Mouse (Mus musculus): ENCODE data around the gene Kiz.
A peak's percentile ranks its signal among the peaks of the same experiment; 100 is the strongest.

Kiz gene

DNA sequence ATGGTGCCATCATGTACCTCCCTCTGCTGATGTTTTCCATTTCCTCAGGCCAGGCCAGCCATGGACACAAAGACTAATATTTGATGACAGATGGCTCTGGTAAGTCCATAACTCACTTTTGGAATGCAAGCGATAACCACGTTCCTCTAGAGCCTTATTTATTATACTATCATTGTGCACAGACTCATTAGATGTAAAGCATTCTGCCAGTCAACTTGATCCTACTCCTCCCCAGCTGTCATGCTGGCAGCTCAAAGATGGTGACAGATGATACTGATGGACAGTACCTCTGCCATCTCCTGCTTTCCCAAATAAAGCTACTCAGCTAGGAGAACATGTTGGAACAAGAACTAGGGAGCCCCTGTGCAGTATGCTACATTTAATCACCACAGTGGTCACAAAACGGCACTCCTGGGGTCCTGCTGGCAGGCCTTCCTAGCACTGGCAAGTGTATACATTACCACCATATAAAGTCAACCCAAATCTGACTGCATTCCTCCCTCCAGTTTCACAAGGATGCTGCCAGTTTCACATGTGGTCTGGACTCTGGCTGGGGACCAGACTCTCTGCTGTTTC lies 119.9 kb downstream of the Kiz start:
- DNase-seq (ENCODE audit: low spot score in 2 of 2) = no peak

DNA sequence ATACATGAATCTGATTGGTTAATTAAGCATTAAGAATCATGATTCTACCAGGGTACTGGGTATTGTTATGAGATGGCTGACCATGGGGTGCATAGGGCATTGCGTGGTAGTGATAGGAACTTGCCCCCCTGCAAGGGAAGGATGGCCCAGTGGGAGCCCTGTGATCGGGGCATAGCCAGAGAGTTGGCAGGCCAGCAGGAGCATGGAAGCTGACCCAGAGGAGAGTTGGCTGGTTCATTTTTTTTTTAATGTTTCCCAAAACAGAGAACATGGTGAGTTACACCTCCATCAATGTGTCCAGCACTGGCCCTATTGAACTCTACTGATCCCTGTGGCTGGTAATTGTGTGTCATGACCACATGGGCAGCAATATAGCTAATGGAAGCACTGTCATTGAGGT lies 127.1 kb downstream of the Kiz start:
- DNase-seq (ENCODE audit: low spot score in 2 of 2) = no peak

DNA sequence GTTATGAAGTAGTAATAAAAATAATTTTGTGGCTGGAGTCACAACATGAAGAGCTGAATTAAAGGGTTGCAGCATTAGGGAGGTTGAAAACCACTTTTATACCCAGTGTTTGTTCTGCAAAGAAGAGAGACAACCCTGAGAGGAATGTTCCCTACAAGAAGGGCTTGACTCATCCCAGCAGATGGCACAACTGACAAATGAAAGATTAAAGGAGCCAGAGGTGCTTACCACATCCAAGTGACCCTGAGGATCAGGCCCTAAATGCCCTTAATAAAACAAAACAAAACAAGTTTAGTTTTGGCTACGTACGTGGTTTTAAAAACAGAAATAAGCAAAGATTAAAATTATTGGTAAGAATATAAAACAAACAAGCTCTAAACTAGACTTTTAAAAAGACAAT lies 129.2 kb downstream of the Kiz start:
- no peak for DNase-seq (ENCODE audit: low spot score in 2 of 2)

DNA sequence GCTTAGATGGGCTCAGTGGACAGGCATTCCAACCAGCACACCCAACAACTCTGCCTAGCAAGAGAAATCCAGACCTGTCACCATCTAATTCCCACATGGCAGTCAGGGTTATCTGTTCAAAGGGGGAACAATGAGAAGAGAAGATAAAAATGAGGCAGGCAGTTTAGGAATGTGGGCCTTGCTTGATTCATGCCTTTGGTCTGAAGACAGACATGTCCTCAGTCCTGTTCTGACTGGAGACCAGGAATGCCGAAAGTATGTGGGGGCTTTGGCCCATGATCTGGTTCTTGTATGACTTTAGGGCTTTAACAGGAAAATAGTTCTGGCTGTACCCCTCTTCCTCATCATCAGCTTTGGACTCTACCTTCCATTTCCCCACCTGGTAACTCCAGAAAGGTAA lies 130.1 kb downstream of the Kiz start:
- no peak for DNase-seq (ENCODE audit: low spot score in 2 of 2)

DNA sequence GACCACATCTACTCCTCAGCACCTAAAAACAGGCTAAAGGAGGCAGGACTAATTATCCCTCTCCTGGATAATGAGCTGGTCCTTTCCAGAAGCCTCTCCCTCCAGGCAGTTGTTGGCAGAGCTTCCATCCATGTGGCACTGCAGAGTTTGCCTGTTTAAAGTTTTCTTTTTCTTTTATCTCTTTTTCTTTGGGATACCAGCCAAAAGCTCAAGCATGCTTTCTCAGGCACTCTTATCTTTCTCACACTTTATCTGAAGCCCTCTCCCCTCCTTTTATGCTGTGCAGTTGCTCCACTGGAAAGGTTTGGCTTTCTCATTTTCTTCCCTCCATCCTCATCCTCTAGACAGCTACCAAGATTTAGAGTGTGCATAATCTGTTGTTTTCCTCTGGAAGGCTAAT lies 130.8 kb downstream of the Kiz start:
- DNase-seq (ENCODE audit: low spot score in 2 of 2) = no peak

DNA sequence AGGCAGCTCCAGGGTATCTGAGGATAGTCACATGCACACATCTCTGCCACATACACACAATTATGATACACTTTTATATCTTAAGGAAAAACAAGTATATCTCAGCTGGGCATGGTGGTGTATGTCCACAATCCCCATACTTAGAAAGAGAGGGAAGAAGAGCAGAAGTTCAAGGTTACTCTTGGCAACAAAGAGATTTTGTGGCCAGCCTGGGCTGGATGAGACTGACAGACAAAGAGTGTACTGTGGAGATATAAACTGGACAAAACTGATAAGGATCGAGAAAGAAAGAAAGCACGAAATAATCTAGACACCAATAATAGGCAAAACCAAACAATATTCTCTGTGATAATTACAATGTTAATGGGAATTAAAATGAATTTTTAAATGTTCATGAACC lies 151.6 kb downstream of the Kiz start:
- no peak for DNase-seq (ENCODE audit: low spot score in 2 of 2)

DNA sequence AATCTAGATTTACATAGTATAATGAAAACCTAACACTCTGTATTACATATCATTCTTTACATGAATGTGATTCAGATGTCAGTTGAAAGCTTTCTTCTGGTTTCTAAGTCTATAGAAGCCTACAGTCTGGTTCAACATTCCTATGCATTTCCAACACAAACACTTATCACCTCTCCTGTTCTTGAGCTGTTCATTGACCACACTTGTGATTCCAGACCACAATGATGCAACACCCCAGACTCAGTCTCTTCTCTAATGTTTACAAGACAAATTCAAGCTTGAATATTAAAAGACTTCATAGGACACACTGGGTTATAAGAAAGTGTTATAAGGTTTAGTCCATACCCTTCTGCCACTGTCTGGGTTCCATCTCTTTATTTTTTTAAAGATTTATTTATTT lies 153.4 kb downstream of the Kiz start:
- DNase-seq (ENCODE audit: low spot score in 2 of 2) = no peak

DNA sequence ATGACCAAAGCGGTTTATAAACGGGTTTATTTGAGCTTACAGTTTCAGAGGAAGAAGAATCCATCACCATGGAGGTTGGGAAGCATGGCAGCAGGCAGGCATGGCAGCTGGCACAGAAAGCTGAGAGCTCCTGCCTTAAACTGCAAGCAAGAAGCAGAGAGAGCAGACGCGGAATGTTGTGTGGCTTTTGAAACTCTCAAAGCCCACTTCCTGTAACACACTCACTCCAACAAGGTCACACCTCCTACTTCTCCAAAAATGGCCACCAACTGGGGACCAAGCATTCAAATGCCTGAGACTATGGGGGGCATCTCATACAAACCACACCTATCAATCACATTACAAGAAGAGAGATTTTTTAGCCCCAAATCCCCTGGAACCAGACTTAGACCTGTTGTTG lies 154.5 kb downstream of the Kiz start:
- no peak for DNase-seq (ENCODE audit: low spot score in 2 of 2)

DNA sequence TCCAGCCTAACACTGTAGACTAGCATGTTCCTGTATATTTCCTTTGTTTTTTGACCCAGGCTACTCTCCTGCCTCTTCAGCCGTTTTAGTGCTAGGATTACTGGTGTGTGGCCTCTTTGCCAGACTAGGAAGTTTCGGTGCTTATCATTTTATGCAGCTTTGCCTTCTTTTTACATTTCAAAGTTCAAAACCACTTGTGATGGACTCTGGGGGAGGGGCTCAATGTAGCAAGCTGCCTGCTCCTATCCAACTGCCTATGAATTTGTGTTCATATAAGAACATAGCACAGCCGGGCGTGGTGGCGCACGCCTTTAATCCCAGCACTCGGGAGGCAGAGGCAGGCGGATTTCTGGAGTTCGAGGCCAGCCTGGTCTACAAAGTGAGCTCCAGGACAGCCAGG lies 155.3 kb downstream of the Kiz start:
- no peak for DNase-seq (ENCODE audit: low spot score in 2 of 2)

DNA sequence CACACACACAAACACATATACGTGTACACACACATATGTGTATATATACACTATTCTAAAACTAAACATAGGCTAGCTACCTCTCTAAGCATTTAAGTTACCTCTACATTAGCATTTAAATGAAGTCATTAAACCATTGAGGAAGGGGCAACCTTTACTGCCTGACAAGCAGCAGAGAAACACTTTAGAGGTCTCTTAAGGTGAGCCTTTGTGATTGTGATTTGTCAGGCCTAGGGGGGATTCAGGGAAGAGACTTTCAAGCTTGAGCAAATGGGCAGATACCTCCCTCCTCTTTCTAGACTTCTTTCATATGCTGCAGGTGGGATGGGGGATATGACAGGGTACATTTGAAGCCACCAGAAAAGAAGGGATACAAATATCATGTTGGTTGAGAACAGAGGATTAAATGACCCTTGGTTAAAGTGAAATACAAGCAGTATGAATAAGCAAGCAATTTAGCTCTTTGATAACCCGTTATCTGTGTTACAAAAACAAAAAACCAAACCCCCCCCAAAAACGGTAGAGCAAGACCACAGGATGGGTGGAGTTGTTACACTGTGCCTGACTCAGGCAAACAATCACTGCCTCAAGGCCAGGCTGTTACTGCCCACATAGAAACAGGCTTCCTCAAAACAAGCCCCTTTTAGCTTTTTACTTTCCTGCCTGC lies 155.9 kb downstream of the Kiz start:
- DNase-seq (ENCODE audit: low spot score in 2 of 2) = no peak

DNA sequence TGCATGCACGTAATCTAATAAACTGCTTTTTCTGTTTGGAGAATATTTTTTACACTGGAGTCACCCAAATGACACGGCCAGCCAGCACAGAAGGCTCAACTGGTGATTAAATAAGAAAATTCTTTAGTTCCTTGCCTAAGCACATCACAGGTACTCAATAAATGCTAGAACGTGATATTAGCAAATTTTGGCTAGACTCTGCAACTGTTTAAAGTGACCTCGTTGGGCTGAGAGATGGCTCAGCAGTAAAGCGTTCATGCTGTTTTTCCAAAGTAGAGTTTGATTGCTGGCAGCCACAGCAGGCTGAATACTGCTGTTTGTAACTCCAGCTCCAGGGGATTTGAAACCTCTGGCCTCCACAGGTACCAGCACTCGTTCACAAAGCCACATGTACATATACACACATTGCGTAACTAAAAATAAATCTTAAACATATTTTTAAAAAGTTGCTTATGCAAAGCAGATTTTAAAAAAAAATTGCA lies 156.5 kb downstream of the Kiz start:
- DNase-seq (ENCODE audit: low spot score in 2 of 2) = peak in 1 of 2 experiments; percentile 1

DNA sequence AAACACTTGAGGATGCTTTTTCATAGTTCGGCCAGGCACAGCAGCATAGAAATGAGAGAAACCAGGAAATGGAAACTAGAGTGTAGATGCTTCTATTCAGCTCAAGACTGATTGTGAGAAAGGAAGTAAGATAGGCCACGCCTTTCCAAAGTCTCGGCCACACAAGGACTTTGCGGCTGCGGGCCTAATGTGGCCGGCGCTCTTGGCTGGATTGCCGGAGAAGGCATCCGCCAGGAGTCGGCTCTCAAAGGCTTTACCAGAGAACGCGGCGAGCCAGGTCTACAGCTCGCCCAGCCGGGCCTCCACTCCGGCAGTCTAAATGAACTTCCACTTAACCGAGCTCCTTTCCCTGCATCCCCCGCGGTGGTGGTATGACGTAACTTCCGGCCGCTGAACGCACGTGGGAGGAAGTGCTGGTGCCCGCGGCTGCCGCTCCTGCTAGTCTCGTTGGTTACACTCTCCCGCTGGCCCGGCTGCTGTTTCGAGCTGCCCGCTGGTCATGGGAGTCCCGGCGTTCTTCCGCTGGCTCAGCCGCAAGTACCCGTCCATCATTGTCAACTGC lies 157.0 kb downstream of the Kiz start, which contains the start of gene Xrn2:
Gene Xrn2, plus strand, starts transcription at position 374 of the 562 bp plus-strand sequence.
- DNase-seq (ENCODE audit: low spot score in 2 of 2) = peak; percentile 98

DNA sequence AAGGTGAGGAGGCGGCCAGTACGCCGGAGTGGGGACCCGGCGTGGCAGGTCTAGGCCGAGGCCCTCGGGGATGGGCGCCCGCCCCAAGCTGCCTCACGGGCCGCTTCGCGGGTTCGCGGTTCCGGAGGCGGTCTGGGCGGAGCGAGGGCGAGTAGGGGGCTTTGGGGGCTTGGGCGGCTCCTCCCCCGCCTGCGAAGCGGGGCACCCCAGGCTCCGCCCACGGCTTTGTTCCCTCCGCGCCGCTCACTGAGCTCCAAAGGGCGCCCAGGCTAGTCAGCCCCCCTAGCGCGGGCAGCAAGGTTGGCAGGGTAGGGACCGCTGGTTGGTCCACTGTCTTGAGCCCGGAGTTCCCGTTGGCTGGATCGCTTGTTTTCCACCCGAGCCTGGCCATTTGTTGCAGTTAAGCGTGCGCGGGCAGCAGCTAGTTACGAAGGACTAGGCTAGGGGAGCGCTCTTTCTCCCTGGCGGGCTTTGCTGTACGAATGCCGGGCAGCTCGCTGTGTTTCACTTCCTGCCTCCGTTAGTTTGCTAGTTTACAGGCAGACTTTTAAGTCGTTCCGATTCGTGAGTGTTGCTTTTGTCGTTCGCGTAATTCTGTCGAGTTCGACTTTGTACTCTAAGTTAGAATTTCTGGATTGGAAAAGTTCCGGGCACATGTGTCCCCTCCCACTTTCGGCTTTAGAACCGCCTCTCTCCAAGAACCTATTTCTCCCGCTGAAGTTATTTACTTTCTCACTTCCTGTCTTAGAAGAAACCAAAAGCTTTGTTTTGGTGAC lies 157.7 kb downstream of the Kiz start:
- peak in 1 of 2 experiments; percentile 65 for DNase-seq (ENCODE audit: low spot score in 2 of 2)

DNA sequence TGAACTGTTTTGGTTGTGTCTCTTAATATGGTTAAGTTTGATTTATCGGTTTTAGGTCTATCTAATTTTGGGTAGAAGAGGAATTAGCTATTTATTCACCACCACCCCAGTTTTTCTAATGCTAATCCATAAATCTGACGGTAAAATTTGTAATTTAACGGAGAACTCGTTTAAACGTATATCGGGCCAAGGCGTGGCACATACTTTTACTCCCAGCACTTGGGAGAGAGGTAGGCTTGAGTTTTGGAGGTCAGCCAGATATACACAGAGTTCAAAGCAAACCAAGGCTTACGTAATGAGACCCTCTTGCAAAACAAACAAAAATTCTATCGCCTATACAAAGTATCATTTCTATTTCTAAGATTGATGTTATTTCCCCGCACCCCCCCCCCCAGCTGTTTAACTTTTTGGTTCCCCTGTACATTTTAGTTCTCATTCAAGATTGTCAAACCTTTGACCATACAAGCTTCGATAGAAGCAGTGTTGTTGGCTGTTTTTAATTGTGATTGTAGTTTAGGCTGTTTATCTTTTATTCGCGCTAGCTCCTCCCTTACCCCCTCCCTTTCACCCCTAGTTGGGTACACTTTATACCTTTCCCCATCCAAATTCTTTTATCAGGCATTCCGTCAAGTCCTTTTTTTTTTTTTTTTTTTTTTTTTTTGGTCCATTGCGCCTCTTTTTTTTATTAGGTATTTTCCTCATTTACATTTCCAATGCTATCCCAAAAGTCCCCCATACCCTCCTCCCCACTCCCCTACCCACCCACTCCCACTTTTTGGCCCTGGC lies 158.6 kb downstream of the Kiz start:
- no peak for DNase-seq (ENCODE audit: low spot score in 2 of 2)

Measured in frontal cortex, postnatal 36 days (tissue).